ENCODE assay signal across 11 mouse cellular contexts in the genomic region with DNA sequence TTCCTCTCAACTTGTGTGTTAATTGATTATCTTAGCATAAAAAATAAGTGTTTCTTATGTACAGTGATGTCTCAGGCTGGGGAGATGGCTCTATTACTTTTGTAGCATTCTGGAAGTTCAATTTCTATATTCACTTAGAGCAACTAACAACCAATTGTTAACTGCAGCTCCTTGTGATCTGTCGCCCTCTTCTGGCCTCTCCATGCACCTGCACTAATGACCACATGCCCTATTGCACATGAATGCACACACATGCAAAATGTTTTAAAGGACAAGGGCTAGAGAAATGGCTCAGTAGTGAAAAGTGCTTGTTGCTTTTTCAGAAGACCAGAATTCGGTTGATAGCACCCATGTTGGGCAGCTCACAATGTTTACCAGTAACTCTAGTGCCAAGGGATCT.
DNase-seq lines count a peak whose midpoint lies in the region; ATAC-seq and TF ChIP-seq lines count a peak whose summit lies in the region.
"Had no signal": no experiment of that assay in that cellular context is flagged by ENCODE, and none has a peak within 500 bp of the region (broad histone marks: within the 10 kb centered on the region; RNA-seq: fewer than 3 reads in every experiment).

No protein-coding gene starts in this region.

- TF ChIP-seq EP300 in stomach, postnatal 0 days (optimal IDR thresholded peaks at IDR 0.05): no peak

- peak; percentile 15 for DNase-seq in neural tube, embryonic 10.5 days (ENCODE audit: extremely low spot score, low spot score)
- no peak for DNase-seq in stomach, postnatal 0 days (ENCODE audit: low spot score)
- DNase-seq in adipocyte (ENCODE audit: low spot score): no peak
- DNase-seq: liver, embryonic 13.5 days had no signal

- no peak overlapping the region for H3K27ac ChIP-seq in intestine, postnatal 0 days (ENCODE audit: low read depth, low read length)
- no peak overlapping the region for H3K27ac ChIP-seq in intestine, embryonic 16.5 days (ENCODE audit: low read length)
- no peak overlapping the region for H3K27ac ChIP-seq in neural tube, embryonic 15.5 days (replicated peaks)
- H3K27ac ChIP-seq in cortical plate, adult 2 months (ENCODE audit: insufficient read depth, low read length): no peak overlapping the region
- no peak overlapping the region for H3K27ac ChIP-seq in stomach, postnatal 0 days (replicated peaks)
- H3K27ac ChIP-seq: embryonic facial prominence, embryonic 15.5 days; heart, embryonic 13.5 days; liver, embryonic 13.5 days had no signal

- no peak overlapping the region for H3K4me3 ChIP-seq in intestine, postnatal 0 days (ENCODE audit: low read depth, low read length)
- no peak overlapping the region for H3K4me3 ChIP-seq in intestine, embryonic 16.5 days (ENCODE audit: low read length)
- H3K4me3 ChIP-seq in neural tube, embryonic 15.5 days (replicated peaks): no peak overlapping the region
- H3K4me3 ChIP-seq in cortical plate, adult 2 months (ENCODE audit: insufficient read depth, low read length): no peak overlapping the region
- no peak overlapping the region for H3K4me3 ChIP-seq in stomach, postnatal 0 days (ENCODE audit: low read depth, low read length)
- H3K4me3 ChIP-seq: embryonic facial prominence, embryonic 15.5 days; heart, embryonic 13.5 days; liver, embryonic 13.5 days had no signal

- no peaks in the 10 kb centered on the region for H3K36me3 ChIP-seq in intestine, postnatal 0 days (ENCODE audit: control insufficient read depth, insufficient read depth)
- no peaks in the 10 kb centered on the region for H3K36me3 ChIP-seq in intestine, embryonic 16.5 days (ENCODE audit: control insufficient read depth, insufficient read depth, low read length)
- no peaks in the 10 kb centered on the region for H3K36me3 ChIP-seq in neural tube, embryonic 15.5 days
- no peaks in the 10 kb centered on the region for H3K36me3 ChIP-seq in stomach, postnatal 0 days (ENCODE audit: control insufficient read depth, insufficient read depth, low read length)
- H3K36me3 ChIP-seq: embryonic facial prominence, embryonic 15.5 days; heart, embryonic 13.5 days; liver, embryonic 13.5 days had no signal

- TF ChIP-seq CTCF in intestine, postnatal 0 days (IDR thresholded peaks at IDR 0.05; ENCODE audit: low read depth): peak; percentile 65
- TF ChIP-seq CTCF in cortical plate, adult 2 months (IDR thresholded peaks at IDR 0.05; ENCODE audit: extremely low read depth, insufficient read depth, low read length): peak; percentile 54
- peak; percentile 70 for TF ChIP-seq CTCF in stomach, postnatal 0 days (IDR thresholded peaks at IDR 0.05; ENCODE audit: low read depth)

- H3K9ac ChIP-seq in intestine, postnatal 0 days (ENCODE audit: low read depth, low read length): no peak overlapping the region
- no peak overlapping the region for H3K9ac ChIP-seq in intestine, embryonic 16.5 days (ENCODE audit: low read depth, low read length)
- no peak overlapping the region for H3K9ac ChIP-seq in neural tube, embryonic 15.5 days (replicated peaks)
- no peak overlapping the region for H3K9ac ChIP-seq in stomach, postnatal 0 days (ENCODE audit: low read length)
- H3K9ac ChIP-seq: embryonic facial prominence, embryonic 15.5 days; heart, embryonic 13.5 days; liver, embryonic 13.5 days had no signal

- H3K4me2 ChIP-seq in intestine, postnatal 0 days (replicated peaks; ENCODE audit: low read depth): no peak overlapping the region
- no peak overlapping the region for H3K4me2 ChIP-seq in intestine, embryonic 16.5 days (ENCODE audit: low read depth, low read length)
- H3K4me2 ChIP-seq in neural tube, embryonic 15.5 days: no peak overlapping the region
- H3K4me2 ChIP-seq in stomach, postnatal 0 days (replicated peaks; ENCODE audit: low read depth): no peak overlapping the region
- H3K4me2 ChIP-seq: embryonic facial prominence, embryonic 15.5 days; heart, embryonic 13.5 days; liver, embryonic 13.5 days had no signal

- no peaks in the 10 kb centered on the region for H3K9me3 ChIP-seq in intestine, postnatal 0 days (ENCODE audit: control insufficient read depth)
- H3K9me3 ChIP-seq in intestine, embryonic 16.5 days (ENCODE audit: control insufficient read depth, low read length): no peaks in the 10 kb centered on the region
- no peaks in the 10 kb centered on the region for H3K9me3 ChIP-seq in neural tube, embryonic 15.5 days (replicated peaks)
- H3K9me3 ChIP-seq in stomach, postnatal 0 days (ENCODE audit: control insufficient read depth, low read length): no peaks in the 10 kb centered on the region
- H3K9me3 ChIP-seq: embryonic facial prominence, embryonic 15.5 days; liver, embryonic 13.5 days had no signal

- no peak for TF ChIP-seq POLR2A in cortical plate, adult 2 months (IDR thresholded peaks at IDR 0.05; ENCODE audit: extremely low read depth, insufficient read depth, low read length)

- ATAC-seq in intestine, postnatal 0 days: no peak
- ATAC-seq in intestine, embryonic 16.5 days: no peak
- no peak for ATAC-seq in neural tube, embryonic 15.5 days (ENCODE audit: low FRiP score)
- no peak for ATAC-seq in stomach, postnatal 0 days (ENCODE audit: low FRiP score, low TSS enrichment)
- ATAC-seq in cerebellum, adult (ENCODE audit: insufficient number of reproducible peaks, low FRiP score, low TSS enrichment): no peak

- H3K4me1 ChIP-seq in intestine, postnatal 0 days (replicated peaks; ENCODE audit: control insufficient read depth, insufficient read depth, low read length): no peaks in the 10 kb centered on the region
- no peaks in the 10 kb centered on the region for H3K4me1 ChIP-seq in intestine, embryonic 16.5 days (ENCODE audit: control insufficient read depth, insufficient read depth, low read length)
- H3K4me1 ChIP-seq in neural tube, embryonic 15.5 days: no peaks in the 10 kb centered on the region
- H3K4me1 ChIP-seq in cortical plate, adult 2 months (ENCODE audit: control insufficient read depth, insufficient read depth, low read length): no peaks in the 10 kb centered on the region
- H3K4me1 ChIP-seq in stomach, postnatal 0 days (replicated peaks; ENCODE audit: control insufficient read depth, insufficient read depth): no peaks in the 10 kb centered on the region
- H3K4me1 ChIP-seq: embryonic facial prominence, embryonic 15.5 days; heart, embryonic 13.5 days; liver, embryonic 13.5 days had no signal

- WGBS in intestine, postnatal 0 days: 27% methylated on average over 2 of the region's 2 CpGs
- 35% methylated on average over 2 of the region's 2 CpGs for WGBS in intestine, embryonic 16.5 days
- 33% methylated on average over 2 of the region's 2 CpGs for WGBS in neural tube, embryonic 15.5 days
- WGBS in stomach, postnatal 0 days: 22% methylated on average over 2 of the region's 2 CpGs

- H3K27me3 ChIP-seq in intestine, postnatal 0 days (replicated peaks; ENCODE audit: control insufficient read depth, insufficient read depth, low read length): no peaks in the 10 kb centered on the region
- no peaks in the 10 kb centered on the region for H3K27me3 ChIP-seq in intestine, embryonic 16.5 days (replicated peaks; ENCODE audit: control insufficient read depth, insufficient read depth, low read length)
- H3K27me3 ChIP-seq in neural tube, embryonic 15.5 days (replicated peaks): no peaks in the 10 kb centered on the region
- no peaks in the 10 kb centered on the region for H3K27me3 ChIP-seq in stomach, postnatal 0 days (ENCODE audit: control insufficient read depth, insufficient read depth, low read length)
- H3K27me3 ChIP-seq: embryonic facial prominence, embryonic 15.5 days; heart, embryonic 13.5 days; liver, embryonic 13.5 days had no signal
